Mouse (Mus musculus): ENCODE results near the gene Gm5934. TPM values are rescaled to one million over a fixed set of nuclear protein-coding genes. Genes with fewer than 3 reads are reported as not detected.
"Not testable (repeated sequence)": the region's sequence is repeated elsewhere in the genome, so short reads cannot be mapped to it uniquely, and the experiment has no call there.

Gm5934 gene
- not detected for total RNA-seq (2022)

GRCm38 (mm10) chrX:24500660-24501059, at the start of gene Gm5934:
Gene Gm5934, minus strand, starts transcription at chrX:24500760.
- DNase-seq (ENCODE audit: low spot score in 2 of 2), result not testable (repeated sequence)

Other genes starting within 250 kb of the Gm5934 start
- gene Gm4297, start 74.1 kb upstream of the Gm5934 start, total RNA-seq (2022), result not detected

All from gastrocnemius, adult 8-10 months (tissue).